Mouse (Mus musculus): Measurements from ENCODE around the gene Akt3.

- TF ChIP-seq CTCF (conservative IDR thresholded peaks at IDR 0.05; ENCODE audit: low read length) = no peak
- TF ChIP-seq NANOG (IDR thresholded peaks at IDR 0.05; ENCODE audit: borderline replicate concordance, low read length) = no peak
Measured at GRCm38 (mm10) chr1:177067123-177067646, 190.8 kb downstream of the Akt3 start.

All from E14TG2a.4 (cell line).